Mouse (Mus musculus): ENCODE measurements around the gene Saysd1. TPM values are rescaled to one million over a fixed set of nuclear protein-coding genes. Genes with fewer than 3 reads are reported as not detected.

Gene Saysd1
- polyA plus RNA-seq, 1 experiment from 2014 or later = 13.1 TPM

GRCm38 (mm10) chr14:20179080-20179479 is 40.7 kb upstream of the Saysd1 start:
- Histone ChIP-seq H3K27ac (ENCODE audit: low read depth) (no peak overlapping the region), H3K9ac (ENCODE audit: low read length) (no peak overlapping the region)

GRCm38 (mm10) chr14:20178593-20178992 is 40.3 kb upstream of the Saysd1 start:
- peaks cover 16% of the 10 kb centered on the region for H3K4me1 ChIP-seq (replicated peaks; ENCODE audit: control insufficient read depth, insufficient read depth, low read length)
- WGBS = 32% methylated on average over 4 of the region's 4 CpGs
- no peaks in the 10 kb centered on the region for H3K9me3 ChIP-seq (ENCODE audit: control insufficient read depth, low read length)
- DNase-seq (ENCODE audit: low spot score) (no peak), ATAC-seq (replicated peaks; ENCODE audit: low FRiP score, low TSS enrichment, low read depth) (no peak)
- no peaks in the 10 kb centered on the region for H3K27me3 ChIP-seq (replicated peaks; ENCODE audit: control insufficient read depth, insufficient read depth, low read length)
- H3K9ac ChIP-seq (ENCODE audit: low read length) = no peak overlapping the region
- peak overlapping the region; percentile 91 for H3K4me2 ChIP-seq (ENCODE audit: low read length)
- H3K4me3 ChIP-seq (ENCODE audit: low read depth, low read length) = no peak overlapping the region
- H3K36me3 ChIP-seq (ENCODE audit: control insufficient read depth, insufficient read depth, low read length) = no peaks in the 10 kb centered on the region
- no peak overlapping the region for H3K27ac ChIP-seq (ENCODE audit: low read depth)

More at GRCm38 (mm10) chr14:20179080-20179479, 40.7 kb upstream of the Saysd1 start:
- ATAC-seq (replicated peaks; ENCODE audit: low FRiP score, low TSS enrichment, low read depth) (no peak), DNase-seq (ENCODE audit: low spot score) (no peak)
- peaks cover 16% of the 10 kb centered on the region for H3K4me1 ChIP-seq (replicated peaks; ENCODE audit: control insufficient read depth, insufficient read depth, low read length)
- peak overlapping the region; percentile 91 for H3K4me2 ChIP-seq (ENCODE audit: low read length)
- no peak overlapping the region for H3K4me3 ChIP-seq (ENCODE audit: low read depth, low read length)
- H3K36me3 ChIP-seq (ENCODE audit: control insufficient read depth, insufficient read depth, low read length) = no peaks in the 10 kb centered on the region
- H3K9me3 ChIP-seq (ENCODE audit: control insufficient read depth, low read length) = no peaks in the 10 kb centered on the region
- WGBS = 54% methylated on average over 3 of the region's 3 CpGs
- H3K27me3 ChIP-seq (replicated peaks; ENCODE audit: control insufficient read depth, insufficient read depth, low read length) = no peaks in the 10 kb centered on the region

GRCm38 (mm10) chr14:20177494-20178123 is 39.3 kb upstream of the Saysd1 start:
- H3K4me2 ChIP-seq (ENCODE audit: low read length) = no peak overlapping the region
- 74% methylated on average over 9 of the region's 9 CpGs for WGBS
- ATAC-seq (replicated peaks; ENCODE audit: low FRiP score, low TSS enrichment, low read depth) = no peak

DNA sequence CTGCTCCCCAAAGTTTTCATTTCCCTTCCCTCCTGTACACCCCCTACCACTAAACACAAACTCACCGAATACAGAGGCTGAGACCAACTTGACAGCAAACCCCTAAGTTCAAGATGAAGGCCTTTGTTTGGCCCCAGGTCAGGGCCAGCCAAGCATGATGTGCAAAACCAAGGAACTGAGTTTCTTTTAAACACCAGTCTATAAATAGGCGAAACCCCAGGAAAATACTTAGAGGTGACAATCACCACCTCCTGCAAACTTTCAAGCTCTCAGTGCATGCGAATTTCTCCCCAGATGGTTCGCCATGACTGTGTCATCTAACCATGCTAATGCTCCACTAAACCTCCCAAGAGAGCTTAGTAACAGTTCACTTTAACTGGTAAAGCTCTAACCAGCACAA is 37.4 kb upstream of the Saysd1 start:
- no peak for ATAC-seq (replicated peaks; ENCODE audit: low FRiP score, low TSS enrichment, low read depth)
- Histone ChIP-seq H3K27ac (ENCODE audit: low read depth) (no peak overlapping the region), H3K36me3 (ENCODE audit: control insufficient read depth, insufficient read depth, low read length) (no peaks in the 10 kb centered on the region), H3K9ac (ENCODE audit: low read length) (no peak overlapping the region), H3K27me3 (replicated peaks; ENCODE audit: control insufficient read depth, insufficient read depth, low read length) (no peaks in the 10 kb centered on the region), H3K4me3 (ENCODE audit: low read depth, low read length) (no peak overlapping the region), H3K4me1 (replicated peaks; ENCODE audit: control insufficient read depth, insufficient read depth, low read length) (peaks cover 13% of the 10 kb centered on the region), H3K9me3 (ENCODE audit: control insufficient read depth, low read length) (no peaks in the 10 kb centered on the region), H3K4me2 (ENCODE audit: low read length) (no peak overlapping the region)
- no peak for DNase-seq (ENCODE audit: low spot score)
- 88% methylated on average over 4 of the region's 4 CpGs for WGBS

More at GRCm38 (mm10) chr14:20177494-20178123, 39.3 kb upstream of the Saysd1 start:
- Histone ChIP-seq H3K4me1 (replicated peaks; ENCODE audit: control insufficient read depth, insufficient read depth, low read length) (peaks cover 16% of the 10 kb centered on the region), H3K4me3 (ENCODE audit: low read depth, low read length) (no peak overlapping the region), H3K27me3 (replicated peaks; ENCODE audit: control insufficient read depth, insufficient read depth, low read length) (no peaks in the 10 kb centered on the region), H3K36me3 (ENCODE audit: control insufficient read depth, insufficient read depth, low read length) (no peaks in the 10 kb centered on the region), H3K9ac (ENCODE audit: low read length) (no peak overlapping the region), H3K9me3 (ENCODE audit: control insufficient read depth, low read length) (no peaks in the 10 kb centered on the region), H3K27ac (ENCODE audit: low read depth) (no peak overlapping the region)
- DNase-seq (ENCODE audit: low spot score) = no peak

- 95% methylated on average over 7 of the region's 7 CpGs for WGBS
- H3K9ac ChIP-seq (ENCODE audit: low read length) = no peak overlapping the region
- no peak for ATAC-seq (replicated peaks; ENCODE audit: low FRiP score, low TSS enrichment, low read depth)
Measured at GRCm38 (mm10) chr14:20175114-20175513, 36.8 kb upstream of the Saysd1 start.

GRCm38 (mm10) chr14:20174696-20175095 is 36.4 kb upstream of the Saysd1 start:
- H3K4me3 ChIP-seq (ENCODE audit: low read depth, low read length) = no peak overlapping the region
- no peak overlapping the region for H3K4me2 ChIP-seq (ENCODE audit: low read length)
- no peaks in the 10 kb centered on the region for H3K27me3 ChIP-seq (replicated peaks; ENCODE audit: control insufficient read depth, insufficient read depth, low read length)
- H3K36me3 ChIP-seq (ENCODE audit: control insufficient read depth, insufficient read depth, low read length) = no peaks in the 10 kb centered on the region
- DNase-seq (ENCODE audit: low spot score) = no peak
- H3K9ac ChIP-seq (ENCODE audit: low read length) = no peak overlapping the region
- 88% methylated on average over 6 of the region's 6 CpGs for WGBS
- H3K4me1 ChIP-seq (replicated peaks; ENCODE audit: control insufficient read depth, insufficient read depth, low read length) = peaks cover 5% of the 10 kb centered on the region
- no peaks in the 10 kb centered on the region for H3K9me3 ChIP-seq (ENCODE audit: control insufficient read depth, low read length)
- no peak overlapping the region for H3K27ac ChIP-seq (ENCODE audit: low read depth)
- no peak for ATAC-seq (replicated peaks; ENCODE audit: low FRiP score, low TSS enrichment, low read depth)

More at GRCm38 (mm10) chr14:20175114-20175513, 36.8 kb upstream of the Saysd1 start:
- H3K9me3 ChIP-seq (ENCODE audit: control insufficient read depth, low read length) = no peaks in the 10 kb centered on the region
- no peaks in the 10 kb centered on the region for H3K27me3 ChIP-seq (replicated peaks; ENCODE audit: control insufficient read depth, insufficient read depth, low read length)
- H3K4me1 ChIP-seq (replicated peaks; ENCODE audit: control insufficient read depth, insufficient read depth, low read length) = peaks cover 8% of the 10 kb centered on the region
- no peak overlapping the region for H3K27ac ChIP-seq (ENCODE audit: low read depth)
- H3K36me3 ChIP-seq (ENCODE audit: control insufficient read depth, insufficient read depth, low read length) = no peaks in the 10 kb centered on the region
- DNase-seq (ENCODE audit: low spot score) = no peak
- no peak overlapping the region for H3K4me2 ChIP-seq (ENCODE audit: low read length)
- no peak overlapping the region for H3K4me3 ChIP-seq (ENCODE audit: low read depth, low read length)

DNA sequence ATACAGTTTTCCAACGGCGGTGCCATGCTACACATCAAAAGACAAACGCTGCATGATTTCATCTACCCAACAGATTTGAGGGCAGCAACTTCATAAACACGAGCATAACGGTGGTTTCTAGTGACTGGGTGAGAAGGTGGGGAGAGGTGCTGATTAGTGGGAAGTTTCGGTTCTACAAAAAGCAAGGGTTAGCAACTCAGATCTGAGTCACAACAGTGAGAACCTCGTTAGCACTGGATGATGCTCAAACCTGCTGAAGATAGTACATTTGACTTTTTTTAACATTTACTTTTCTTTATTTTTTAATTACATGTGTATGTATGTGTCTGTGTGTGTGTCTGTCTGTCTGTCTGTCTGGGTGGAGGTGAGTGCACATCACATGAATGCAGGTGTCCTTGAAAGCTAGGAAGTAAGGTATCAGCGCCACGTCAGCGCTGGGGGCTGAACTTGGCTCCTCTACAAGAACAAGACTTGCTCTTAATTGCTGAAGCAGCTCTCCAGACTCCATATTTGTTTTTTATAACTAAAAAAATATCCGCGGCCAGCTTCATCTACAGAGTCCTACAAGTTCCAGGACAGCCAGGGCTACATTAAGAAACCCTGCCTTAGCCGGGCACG is 35.6 kb upstream of the Saysd1 start:
- no peak overlapping the region for H3K27ac ChIP-seq (ENCODE audit: low read depth)
- no peak overlapping the region for H3K4me2 ChIP-seq (ENCODE audit: low read length)
- 92% methylated on average over 14 of the region's 14 CpGs for WGBS
- DNase-seq (ENCODE audit: low spot score) (no peak), ATAC-seq (replicated peaks; ENCODE audit: low FRiP score, low TSS enrichment, low read depth) (no peak)
- no peaks in the 10 kb centered on the region; the same call in none of the 2 replicates for H3K4me1 ChIP-seq (replicated peaks; ENCODE audit: control insufficient read depth, insufficient read depth, low read length)
- H3K4me3 ChIP-seq (ENCODE audit: low read depth, low read length) = no peak overlapping the region
- H3K36me3 ChIP-seq (ENCODE audit: control insufficient read depth, insufficient read depth, low read length) = no peaks in the 10 kb centered on the region
- H3K9me3 ChIP-seq (ENCODE audit: control insufficient read depth, low read length) = no peaks in the 10 kb centered on the region
- H3K9ac ChIP-seq (ENCODE audit: low read length) = no peak overlapping the region
- no peaks in the 10 kb centered on the region for H3K27me3 ChIP-seq (replicated peaks; ENCODE audit: control insufficient read depth, insufficient read depth, low read length)

- Histone ChIP-seq H3K27me3 (replicated peaks; ENCODE audit: control insufficient read depth, insufficient read depth, low read length) (no peaks in the 10 kb centered on the region), H3K36me3 (ENCODE audit: control insufficient read depth, insufficient read depth, low read length) (no peaks in the 10 kb centered on the region), H3K4me2 (ENCODE audit: low read length) (no peak overlapping the region), H3K4me3 (ENCODE audit: low read depth, low read length) (no peak overlapping the region), H3K27ac (ENCODE audit: low read depth) (no peak overlapping the region), H3K9ac (ENCODE audit: low read length) (no peak overlapping the region), H3K4me1 (replicated peaks; ENCODE audit: control insufficient read depth, insufficient read depth, low read length) (no peaks in the 10 kb centered on the region; the same call in 1 of the 2 replicates), H3K9me3 (ENCODE audit: control insufficient read depth, low read length) (no peaks in the 10 kb centered on the region)
- ATAC-seq (replicated peaks; ENCODE audit: low FRiP score, low TSS enrichment, low read depth) (no peak), DNase-seq (ENCODE audit: low spot score) (no peak)
- WGBS = 67% methylated on average over 4 of the region's 4 CpGs
Measured at GRCm38 (mm10) chr14:20172924-20173323, 34.6 kb upstream of the Saysd1 start.

DNA sequence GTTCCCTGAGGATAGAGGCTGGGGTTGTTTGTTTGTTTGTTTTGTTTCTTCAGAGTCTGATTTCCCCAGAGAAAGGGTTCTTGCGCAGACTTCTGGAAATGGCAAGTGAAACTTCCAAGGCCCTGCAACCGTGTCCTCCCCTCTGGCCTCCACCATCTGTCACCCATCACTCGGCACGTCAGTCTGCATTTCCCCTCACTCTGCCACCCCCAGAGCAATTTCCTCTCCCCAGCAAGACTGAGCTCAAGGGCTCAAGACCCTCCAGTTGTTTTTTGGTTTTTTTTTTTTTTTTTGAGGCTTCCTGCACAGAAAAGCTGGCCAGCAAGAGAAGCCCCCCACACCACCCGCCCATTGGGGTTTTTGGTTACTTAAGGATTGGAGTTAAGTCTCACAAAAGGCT is 34.2 kb upstream of the Saysd1 start:
- no peaks in the 10 kb centered on the region; the same call in none of the 2 replicates for H3K4me1 ChIP-seq (replicated peaks; ENCODE audit: control insufficient read depth, insufficient read depth, low read length)
- H3K9ac ChIP-seq (ENCODE audit: low read length) = no peak overlapping the region
- no peaks in the 10 kb centered on the region for H3K9me3 ChIP-seq (ENCODE audit: control insufficient read depth, low read length)
- H3K4me3 ChIP-seq (ENCODE audit: low read depth, low read length) = no peak overlapping the region
- DNase-seq (ENCODE audit: low spot score) (no peak), ATAC-seq (replicated peaks; ENCODE audit: low FRiP score, low TSS enrichment, low read depth) (no peak)
- H3K4me2 ChIP-seq (ENCODE audit: low read length) = no peak overlapping the region
- WGBS = 70% methylated on average over 5 of the region's 5 CpGs
- no peak overlapping the region for H3K27ac ChIP-seq (ENCODE audit: low read depth)
- no peaks in the 10 kb centered on the region for H3K27me3 ChIP-seq (replicated peaks; ENCODE audit: control insufficient read depth, insufficient read depth, low read length)
- no peaks in the 10 kb centered on the region for H3K36me3 ChIP-seq (ENCODE audit: control insufficient read depth, insufficient read depth, low read length)
